Mouse (Mus musculus): Measurements from ENCODE around the gene Slc44a5. TPM values are rescaled to one million over a fixed set of nuclear protein-coding genes. Genes with fewer than 3 reads are reported as not detected.
"Not testable (repeated sequence)": the region's sequence is repeated elsewhere in the genome, so short reads cannot be mapped to it uniquely, and the experiment has no call there.

The Slc44a5 gene
- total RNA-seq, 2 experiments from 2014 or later: 18.9 to 23.0 TPM

GRCm38 (mm10) chr3:154209776-154210430, 236.7 kb downstream of the Slc44a5 start:
- DNase-seq: no peak
- intact Hi-C loops (cut with DNase I): no loop called here

GRCm38 (mm10) chr3:154210431-154211055, 237.3 kb downstream of the Slc44a5 start:
- no peak for DNase-seq
- intact Hi-C loops (cut with DNase I): no loop called here

- intact Hi-C loops (cut with DNase I): no loop called here
- DNase-seq: no peak
Measured at GRCm38 (mm10) chr3:154212551-154212950, 239.3 kb downstream of the Slc44a5 start.

DNA sequence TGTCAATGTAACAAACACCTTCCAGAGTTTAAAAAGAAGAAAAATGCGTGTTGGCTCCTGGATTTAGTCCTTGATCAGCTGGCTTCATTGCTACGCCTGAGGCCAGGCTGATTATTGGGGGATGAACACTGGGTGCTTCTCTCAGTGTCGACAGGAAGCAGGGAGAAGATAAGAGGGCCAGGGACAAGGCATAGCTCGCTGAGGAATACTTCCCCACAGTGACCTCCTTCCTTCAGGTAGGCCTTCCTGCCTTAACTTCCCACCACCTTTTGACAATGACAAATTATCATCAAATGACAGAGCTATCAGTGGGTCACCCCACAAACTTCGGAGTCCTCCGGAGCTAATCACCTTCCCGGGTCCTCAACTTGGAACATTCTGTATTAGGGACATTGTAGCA, 242.1 kb downstream of the Slc44a5 start:
- no peak for DNase-seq
- intact Hi-C loops (cut with DNase I): no loop called here

- intact Hi-C loops (cut with DNase I): no loop called here
- no peak for DNase-seq
Measured at GRCm38 (mm10) chr3:154215779-154216178, 242.5 kb downstream of the Slc44a5 start.

DNA sequence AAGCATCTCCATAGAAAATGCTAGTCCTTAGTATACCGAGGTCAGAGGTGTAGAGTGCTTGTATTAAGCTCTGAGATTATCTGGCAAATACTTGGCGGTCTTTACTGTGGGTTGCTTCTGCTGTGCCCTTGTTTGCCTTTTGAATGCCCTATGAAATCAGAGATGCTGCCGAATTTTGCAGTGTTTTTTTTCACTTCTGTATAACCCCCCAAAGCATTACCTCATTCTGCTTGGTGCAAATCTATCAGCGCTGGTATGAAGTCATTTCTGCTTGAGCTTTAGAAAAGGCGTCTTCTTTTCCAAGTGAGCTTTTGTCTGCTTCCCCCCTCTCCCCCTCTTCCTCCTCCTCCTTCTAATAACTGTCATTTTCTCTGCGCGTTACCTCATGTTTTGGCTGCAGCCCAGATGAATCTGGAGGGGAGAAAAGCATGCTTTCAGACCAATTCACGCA, 248.9 kb downstream of the Slc44a5 start:
- DNase-seq: peak; percentile 41
- intact Hi-C loops (cut with DNase I): no loop called here

GRCm38 (mm10) chr3:154222688-154223087, 249.5 kb downstream of the Slc44a5 start:
- intact Hi-C loops (cut with DNase I): no loop called here

GRCm38 (mm10) chr3:154226100-154226752, 253.0 kb downstream of the Slc44a5 start:
- intact Hi-C loops (cut with DNase I): loop anchor here (2.0 kb wide), 1 partner anchor 267 kb away; no protein-coding TSS in a partner anchor

More at GRCm38 (mm10) chr3:154222688-154223087, 249.5 kb downstream of the Slc44a5 start:
- no peak for DNase-seq

DNA sequence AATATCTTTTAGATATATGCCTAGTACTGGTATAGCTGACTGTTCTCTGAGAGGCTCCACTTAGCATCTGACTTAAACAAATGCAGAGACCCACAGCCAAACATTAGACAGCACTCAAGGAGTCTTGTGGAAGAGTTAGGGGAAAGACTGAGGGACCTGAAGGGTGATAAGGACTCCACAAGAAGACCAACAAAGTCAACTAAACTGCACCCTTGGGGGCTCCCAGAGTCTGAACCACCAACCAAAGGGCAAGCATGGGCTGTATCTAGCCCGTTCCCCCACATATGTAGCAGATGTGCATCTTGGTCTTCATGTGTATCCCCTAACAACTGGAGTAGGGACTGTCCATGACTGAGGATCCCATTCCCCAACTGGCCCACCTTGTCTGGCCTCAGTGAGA, 271.7 kb downstream of the Slc44a5 start:
- intact Hi-C loops (cut with DNase I): no loop called here

More at GRCm38 (mm10) chr3:154226100-154226752, 253.0 kb downstream of the Slc44a5 start:
- DNase-seq: peak; percentile 67

GRCm38 (mm10) chr3:154251486-154251885, 278.2 kb downstream of the Slc44a5 start:
- intact Hi-C loops (cut with DNase I): no loop called here
- no peak for DNase-seq

More for the DNA sequence above, 271.7 kb downstream of the Slc44a5 start:
- DNase-seq: no peak

GRCm38 (mm10) chr3:154252219-154252618, 279.0 kb downstream of the Slc44a5 start:
- intact Hi-C loops (cut with DNase I): no loop called here
- no peak for DNase-seq

- intact Hi-C loops (cut with DNase I); DNase-seq: not testable (repeated sequence)
Measured at GRCm38 (mm10) chr3:154254187-154254586, 281.0 kb downstream of the Slc44a5 start.

DNA sequence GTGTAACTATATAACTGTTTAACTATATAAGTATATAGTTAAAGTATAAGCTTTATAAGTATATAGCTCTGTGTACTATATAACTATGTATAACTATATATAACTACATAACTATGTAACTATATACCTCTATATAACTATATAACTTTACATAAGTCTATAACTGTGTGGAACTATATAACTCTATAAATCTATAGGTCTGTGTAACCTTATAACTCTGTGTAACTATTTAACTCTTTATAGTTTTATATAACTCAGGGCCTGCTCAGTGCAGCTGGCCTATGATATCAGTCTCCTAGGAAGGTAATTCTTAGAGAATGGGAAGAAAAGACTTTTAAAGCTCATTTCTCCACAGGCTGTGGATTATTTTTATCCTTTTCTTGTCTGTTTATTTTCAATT, 284.1 kb downstream of the Slc44a5 start:
- intact Hi-C loops (cut with DNase I): no loop called here
- no peak for DNase-seq

- intact Hi-C loops (cut with DNase I): no loop called here
Measured at GRCm38 (mm10) chr3:154268313-154268712, 295.1 kb downstream of the Slc44a5 start.

GRCm38 (mm10) chr3:154269757-154270366, 296.6 kb downstream of the Slc44a5 start:
- intact Hi-C loops (cut with DNase I): loop anchor here (1.0 kb wide), 1 partner anchor 302 kb away; no protein-coding TSS in a partner anchor
- peak; percentile 75 for DNase-seq

More at GRCm38 (mm10) chr3:154268313-154268712, 295.1 kb downstream of the Slc44a5 start:
- DNase-seq: no peak

DNA sequence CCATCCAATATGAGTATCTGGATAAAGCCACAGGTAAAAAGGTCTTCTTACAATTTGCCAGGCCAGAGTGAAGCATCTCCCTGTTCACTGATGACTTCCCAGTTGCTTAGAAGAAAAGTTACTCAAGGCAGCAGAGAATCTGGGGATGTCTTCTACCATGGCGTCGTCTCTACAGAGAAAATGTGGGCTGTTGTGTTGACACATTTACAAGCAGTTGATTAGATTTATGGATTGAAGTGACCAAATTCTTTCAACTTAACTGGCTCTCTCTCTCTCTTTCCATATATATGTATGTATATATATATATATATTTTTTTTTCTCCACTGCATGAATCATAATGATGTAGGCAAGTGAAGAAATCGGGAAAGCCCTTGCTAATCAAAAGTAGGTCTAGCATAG, 301.4 kb downstream of the Slc44a5 start:
- intact Hi-C loops (cut with DNase I): no loop called here
- no peak for DNase-seq

GRCm38 (mm10) chr3:154284260-154284659, 311.0 kb downstream of the Slc44a5 start:
- no peak for DNase-seq
- intact Hi-C loops (cut with DNase I): no loop called here

GRCm38 (mm10) chr3:154285351-154285750, 312.1 kb downstream of the Slc44a5 start:
- intact Hi-C loops (cut with DNase I): no loop called here
- DNase-seq: no peak

GRCm38 (mm10) chr3:154287217-154287616, 314.0 kb downstream of the Slc44a5 start:
- no peak for DNase-seq
- intact Hi-C loops (cut with DNase I): no loop called here

- no peak for DNase-seq
- intact Hi-C loops (cut with DNase I): no loop called here
Measured at GRCm38 (mm10) chr3:154288429-154289069, 315.3 kb downstream of the Slc44a5 start.

GRCm38 (mm10) chr3:154290351-154290750, 317.1 kb downstream of the Slc44a5 start:
- no peak for DNase-seq
- intact Hi-C loops (cut with DNase I): no loop called here
